Mouse (Mus musculus): Measurements from ENCODE around the gene Cphx3.
"Not testable (repeated sequence)": the region's sequence is repeated elsewhere in the genome, so short reads cannot be mapped to it uniquely, and the experiment has no call there.

Gene Cphx3

GRCm38 (mm10) chr14:26175028-26175427, 92.9 kb downstream of the Cphx3 start:
- not testable (repeated sequence) for DNase-seq

- DNase-seq = not testable (repeated sequence)
Measured at GRCm38 (mm10) chr14:26181660-26182059, 99.6 kb downstream of the Cphx3 start.

DNA sequence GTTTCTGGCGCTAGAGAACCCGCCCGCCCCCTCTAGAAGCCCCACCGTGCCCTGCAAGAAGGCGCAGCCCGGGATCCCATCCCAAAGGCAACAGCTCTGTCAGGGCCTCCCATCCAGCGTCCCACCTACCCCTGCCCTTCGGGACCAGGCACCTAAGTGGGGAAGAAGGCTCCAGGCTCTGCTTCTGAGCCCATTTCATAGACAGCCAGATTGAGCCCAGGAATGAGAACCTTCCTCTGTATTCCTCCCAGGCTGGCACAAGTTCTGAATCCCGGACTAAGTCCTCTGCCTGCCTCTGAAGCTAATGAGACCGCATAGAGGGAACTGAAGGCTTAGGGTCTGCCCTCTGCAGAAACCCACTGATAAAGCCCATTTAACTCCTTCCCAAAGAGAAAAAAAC, 100.3 kb downstream of the Cphx3 start, which contains the start of gene Plac9b:
Plac9b (minus strand) TSS at position 101 of the 400 bp plus-strand sequence.
- DNase-seq = not testable (repeated sequence)

DNA sequence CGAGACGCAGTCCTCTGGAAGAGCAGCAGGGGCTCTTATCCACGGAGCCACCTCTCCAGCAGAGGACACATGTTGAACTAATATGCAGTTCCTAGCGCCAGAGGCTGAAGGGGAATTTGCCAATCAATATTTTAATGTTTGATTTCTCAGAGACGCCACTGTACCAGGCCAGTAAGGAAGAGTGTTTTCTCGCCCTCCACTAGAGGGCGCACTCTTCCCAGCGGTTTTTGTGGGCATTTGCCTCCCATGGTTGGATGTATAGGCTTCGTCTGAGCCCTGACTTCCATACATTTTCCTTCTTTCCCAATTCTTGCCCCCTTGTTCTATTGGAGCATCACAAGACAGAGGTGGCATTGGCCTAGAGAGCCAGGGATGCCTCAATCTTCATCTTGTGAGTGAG, 104.5 kb downstream of the Cphx3 start:
- DNase-seq = not testable (repeated sequence)

- DNase-seq = not testable (repeated sequence)
Measured at GRCm38 (mm10) chr14:26188361-26188760, 106.3 kb downstream of the Cphx3 start.

DNA sequence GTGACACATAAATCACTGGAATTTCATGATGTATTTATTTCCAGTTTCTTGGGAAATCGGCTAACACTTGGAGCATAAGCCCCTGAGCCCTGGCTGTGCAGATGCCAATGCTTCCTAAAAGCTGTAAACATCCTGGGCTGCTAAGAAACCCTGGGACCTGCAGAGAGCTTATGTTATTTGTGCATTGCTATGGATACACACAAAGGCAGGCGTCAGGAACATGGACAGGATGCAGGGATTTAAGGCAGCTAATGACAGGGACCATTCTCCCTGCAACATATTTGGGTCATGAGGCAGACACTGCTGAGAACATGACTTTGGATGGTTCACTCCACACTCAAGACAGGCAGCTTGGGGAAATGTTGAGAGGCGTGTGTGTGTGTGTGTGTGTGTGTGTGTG, 115.8 kb downstream of the Cphx3 start:
- not testable (repeated sequence) for DNase-seq

DNA sequence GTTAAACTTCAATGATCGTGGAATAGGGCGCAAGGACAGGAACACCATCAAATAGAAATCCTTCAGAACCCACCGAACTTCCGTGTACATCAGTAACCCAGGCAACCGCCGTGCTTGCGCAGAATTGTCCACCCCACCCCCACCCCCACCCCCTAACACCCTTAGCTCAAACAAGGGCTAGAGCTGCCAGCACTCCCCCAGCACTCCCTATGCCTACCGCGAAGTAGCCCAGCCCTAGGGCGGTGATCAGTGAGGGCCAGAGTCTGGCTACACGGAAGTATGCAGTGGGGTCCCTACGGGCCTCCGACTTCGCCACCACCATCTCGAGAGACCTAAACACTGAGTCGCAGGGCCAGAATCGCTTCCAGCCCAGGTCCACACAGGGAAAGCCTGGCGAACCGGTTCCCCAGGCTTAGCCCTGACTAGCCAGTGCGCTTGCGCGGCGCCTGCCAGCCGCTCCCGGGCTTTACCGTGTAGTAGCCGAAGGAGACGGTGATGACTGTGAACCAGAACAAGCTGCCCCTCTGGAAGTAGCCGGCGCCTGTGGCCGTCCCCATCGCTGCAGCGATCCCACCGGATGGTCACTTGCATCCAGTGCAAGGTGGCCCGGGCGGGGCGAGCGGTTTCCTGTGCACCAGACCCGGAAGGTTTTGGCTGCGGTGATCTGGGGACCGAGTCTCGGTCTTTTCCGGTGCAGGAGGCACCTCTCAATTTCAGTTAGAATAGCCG, 124.3 kb downstream of the Cphx3 start:
- DNase-seq = not testable (repeated sequence)

GRCm38 (mm10) chr14:26206926-26207247, 124.8 kb downstream of the Cphx3 start, which contains the start of gene Tmem254b:
Gene Tmem254b, minus strand, starts transcription at chr14:26207041.
- not testable (repeated sequence) for DNase-seq

- not testable (repeated sequence) for DNase-seq
Measured at GRCm38 (mm10) chr14:26216233-26217000, 134.3 kb downstream of the Cphx3 start.

DNA sequence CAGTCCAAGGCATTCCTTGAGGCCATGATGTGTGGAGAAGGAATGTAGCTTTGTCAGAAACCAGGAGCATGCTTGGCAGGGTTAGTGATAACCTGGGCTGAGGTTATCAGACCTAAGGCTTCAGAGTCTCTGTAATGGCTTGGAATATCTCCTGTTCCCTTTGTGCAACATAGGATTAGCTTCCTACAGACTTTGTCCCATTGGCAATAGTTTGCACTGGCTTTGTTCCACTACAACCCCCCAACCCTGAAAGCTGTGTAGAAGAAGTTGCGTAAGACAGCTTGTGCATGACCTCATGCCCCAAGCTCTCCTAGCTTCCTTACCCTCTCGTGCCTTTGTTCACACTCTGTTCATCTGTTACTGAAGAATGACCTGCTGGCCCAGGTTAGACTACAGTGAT, 155.1 kb downstream of the Cphx3 start:
- not testable (repeated sequence) for DNase-seq

DNA sequence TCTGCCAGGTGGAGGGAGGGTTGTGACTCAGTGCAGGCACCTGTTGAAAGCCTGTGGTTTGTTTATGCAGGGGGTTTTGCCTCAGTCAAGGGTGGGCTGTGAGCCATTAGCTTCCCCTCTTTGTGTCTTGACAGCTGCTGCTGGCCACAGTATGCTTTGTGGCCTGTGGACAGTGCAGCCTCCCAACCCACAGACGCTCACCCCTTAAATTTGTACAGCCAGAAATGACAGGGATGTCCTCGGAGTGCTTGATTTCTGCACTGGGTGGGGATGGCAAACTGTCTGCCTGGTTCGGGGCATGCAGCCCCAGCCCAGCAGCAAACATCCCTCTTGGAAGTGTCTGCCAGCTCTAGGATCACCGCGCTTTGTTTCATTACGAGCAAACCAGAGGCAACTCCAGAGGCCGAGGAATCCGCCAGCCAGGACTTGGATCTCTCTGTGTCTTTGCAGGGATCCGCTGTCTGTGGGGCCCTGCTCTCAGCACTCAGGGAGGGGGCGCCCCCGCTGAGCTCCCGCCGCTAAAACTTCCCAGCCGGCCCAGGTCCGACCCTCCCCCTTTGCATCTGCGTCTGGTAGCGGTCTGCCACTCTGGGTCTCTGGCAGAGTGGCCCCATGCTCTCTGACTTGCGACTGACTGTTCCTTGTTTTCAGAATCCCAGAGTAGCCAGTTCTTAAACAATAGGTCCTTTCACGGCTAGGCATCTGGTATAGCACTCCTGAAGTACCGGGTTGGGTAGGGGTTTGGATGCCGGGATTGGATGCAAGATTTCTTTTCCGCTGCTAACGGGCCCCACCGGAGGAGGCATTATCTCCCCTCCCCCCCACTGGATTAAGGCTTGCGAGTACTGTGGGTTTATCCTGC, 175.9 kb downstream of the Cphx3 start, which contains the start of gene Duxbl3:
Duxbl3 (plus strand) TSS at position 207 of the 862 bp plus-strand sequence.
- not testable (repeated sequence) for DNase-seq

DNA sequence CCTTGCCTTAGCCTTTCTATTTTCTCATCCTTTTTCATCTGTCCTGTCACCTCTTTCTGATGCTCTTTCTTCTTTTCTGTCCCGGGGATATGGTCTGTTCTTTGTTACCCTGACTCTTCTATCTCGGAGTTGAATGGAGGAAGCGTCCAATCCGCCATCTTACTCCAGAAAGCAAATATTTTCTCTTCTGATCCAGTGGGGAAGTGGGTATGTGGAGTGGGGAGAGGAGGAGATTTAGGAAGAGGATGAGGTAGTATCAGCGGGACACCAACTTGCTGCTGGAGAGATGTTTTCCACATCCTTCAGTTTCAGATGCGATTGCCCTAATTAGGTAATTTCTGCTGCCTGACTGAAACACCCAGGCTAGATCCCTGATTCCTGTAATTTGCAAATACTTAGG, 176.6 kb downstream of the Cphx3 start:
- DNase-seq = not testable (repeated sequence)

All from thymus, postnatal 4 days (tissue).